Mouse (Mus musculus) MEL (cell line): ENCODE measurements at regions not wholly inside any gene's neighbourhood (a gene's known extent, or its start where the extent isn't known, plus 50 kb on each side); places are given as distances from the start of the nearest gene placed in this dataset.

Source experiments
- CTCF ChIP-seq, 3 experiments: IDR thresholded peaks in 2 of 3; conservative IDR thresholded peaks in 1 of 3; 2 replicates each; pipeline ENCODE4 v1.5.1; 2011 to 2012; ENCODE audit warnings: low read length in 3 of 3, low read depth in 2 of 3, mild to moderate bottlenecking in 2 of 3, improper control_type of control experiment in 1 of 3, inconsistent platforms in 1 of 3, mixed read lengths in 1 of 3, moderate library complexity in 1 of 3; ENCODE audit not compliant: control insufficient read depth in 1 of 3, insufficient read depth in 1 of 3, poor library complexity in 1 of 3, severe bottlenecking in 1 of 3
- EP300 ChIP-seq, 2 experiments: IDR thresholded peaks; 2 replicates each; pipeline ENCODE4 v1.6.1; 2011; ENCODE audit warnings: improper control_type of control experiment in 2 of 2, low read length in 2 of 2, low read depth in 1 of 2, mild to moderate bottlenecking in 1 of 2
- POLR2A ChIP-seq, 2 experiments: IDR thresholded peaks; 2 replicates each; pipeline ENCODE4 v1.6.1; 2011 to 2012; ENCODE audit warnings: low read length in 2 of 2, mild to moderate bottlenecking in 2 of 2, control low read depth in 1 of 2, improper control_type of control experiment in 1 of 2, low read depth in 1 of 2, moderate library complexity in 1 of 2; ENCODE audit not compliant: control insufficient read depth in 1 of 2, insufficient read depth in 1 of 2, poor library complexity in 1 of 2
- POLR2AphosphoS2 ChIP-seq: IDR thresholded peaks from 2 replicates; pipeline ENCODE4 v1.6.1; 2011; ENCODE audit warnings: low read length, improper control_type of control experiment

GRCm38 (mm10) chr8:89202484-89203096 lies 158.6 kb upstream of the Sall1 start:
- TF ChIP-seq CTCF (IDR thresholded peaks at IDR 0.05 in 2 of 3, conservative IDR thresholded peaks at IDR 0.05 in 1 of 3; ENCODE audit: control insufficient read depth in 1 of 3, insufficient read depth in 1 of 3, low read depth in 2 of 3, low read length in 3 of 3, poor library complexity in 1 of 3, severe bottlenecking in 1 of 3) (no peak), EP300 (IDR thresholded peaks at IDR 0.05; ENCODE audit: low read depth in 1 of 2, low read length in 2 of 2) (no peak), POLR2AphosphoS2 (no peak), POLR2A (IDR thresholded peaks at IDR 0.05; ENCODE audit: control insufficient read depth in 1 of 2, insufficient read depth in 1 of 2, low read depth in 1 of 2, low read length in 2 of 2, poor library complexity in 1 of 2) (no peak)
